Mouse (Mus musculus) myocyte (in vitro differentiated cells): ENCODE measurements around the gene Ackr2. TPM values are rescaled to one million over a fixed set of nuclear protein-coding genes. Genes with fewer than 3 reads are reported as not detected.

Source experiments
- H3K27me3 ChIP-seq: one replicate; pipeline ENCODE4 v1.6.1; 2011; ENCODE audit not compliant: control insufficient read depth, insufficient read depth, insufficient read length
- H3K36me3 ChIP-seq: one replicate; pipeline ENCODE4 v1.6.1; 2011; ENCODE audit not compliant: control insufficient read depth, insufficient read depth
- H3K4me2 ChIP-seq: one replicate; pipeline ENCODE4 v1.6.1; 2011; ENCODE audit warnings: low read depth, control low read depth
- H3K4me3 ChIP-seq: one replicate; pipeline ENCODE4 v1.5.1; 2011; ENCODE audit warnings: mild to moderate bottlenecking, control low read depth, moderate library complexity
- H3K79me2 ChIP-seq: one replicate; pipeline ENCODE4 v1.6.1; 2011; ENCODE audit not compliant: control insufficient read depth, insufficient read depth
- H3ac ChIP-seq: one replicate; pipeline ENCODE4 v1.6.1; 2011; ENCODE audit not compliant: control insufficient read depth, insufficient read length
- CEBPB ChIP-seq: IDR thresholded peaks from 2 replicates; pipeline ENCODE4 v1.6.1; 2011; ENCODE audit warnings: mild to moderate bottlenecking, moderate library complexity; ENCODE audit not compliant: poor library complexity, insufficient read depth, severe bottlenecking
- E2F4 ChIP-seq: IDR thresholded peaks from one replicate; pipeline ENCODE4 v1.6.1; 2011; ENCODE audit warnings: mild to moderate bottlenecking, control low read depth, moderate library complexity; ENCODE audit not compliant: insufficient read depth
- MAX ChIP-seq: IDR thresholded peaks from one replicate; pipeline ENCODE4 v1.6.1; 2011; ENCODE audit warnings: low read depth, mild to moderate bottlenecking, control low read depth
- MYOD1 ChIP-seq, 3 experiments: IDR thresholded peaks; one replicate each; pipeline ENCODE4 v1.6.1; 2011; ENCODE audit warnings: control low read depth in 2 of 3, low read depth in 2 of 3, mild to moderate bottlenecking in 2 of 3, moderate library complexity in 1 of 3; ENCODE audit not compliant: insufficient read length in 2 of 3, control insufficient read depth in 1 of 3
- MYOG ChIP-seq, 3 experiments: IDR thresholded peaks; one replicate each; pipeline ENCODE4 v1.6.1; 2011; ENCODE audit warnings: control low read depth in 2 of 3, low read depth in 2 of 3, mild to moderate bottlenecking in 2 of 3; ENCODE audit not compliant: insufficient read length in 2 of 3, control insufficient read depth in 1 of 3, insufficient read depth in 1 of 3
- POLR2A ChIP-seq: IDR thresholded peaks from one replicate; pipeline ENCODE4 v1.6.1; 2011; ENCODE audit warnings: low read depth, mild to moderate bottlenecking, control low read depth, moderate library complexity; ENCODE audit not compliant: insufficient read length
- POLR2AphosphoS2 ChIP-seq: IDR thresholded peaks from one replicate; pipeline ENCODE4 v1.6.1; 2011; ENCODE audit warnings: low read depth, control low read depth; ENCODE audit not compliant: insufficient read length
- REST ChIP-seq: IDR thresholded peaks from one replicate; pipeline ENCODE4 v1.6.1; 2011; ENCODE audit warnings: mild to moderate bottlenecking, control low read depth, moderate library complexity; ENCODE audit not compliant: insufficient read depth, insufficient read length
- SRF ChIP-seq: IDR thresholded peaks from one replicate; pipeline ENCODE4 v1.6.1; 2011; ENCODE audit warnings: low read depth; ENCODE audit not compliant: control insufficient read depth, insufficient read length
- TCF12 ChIP-seq: IDR thresholded peaks from one replicate; pipeline ENCODE4 v1.6.1; 2011; ENCODE audit warnings: mild to moderate bottlenecking, control low read depth; ENCODE audit not compliant: poor library complexity, insufficient read depth, severe bottlenecking
- TCF3 ChIP-seq: IDR thresholded peaks from one replicate; pipeline ENCODE4 v1.6.1; 2011; ENCODE audit warnings: low read depth, control low read depth; ENCODE audit not compliant: insufficient read length
- USF1 ChIP-seq: IDR thresholded peaks from one replicate; pipeline ENCODE4 v1.6.1; 2011; ENCODE audit warnings: low read depth, mild to moderate bottlenecking, control low read depth, moderate library complexity
- polyA plus RNA-seq: library from polyadenylated mRNA; unstranded; fragments of >200 nt; fragmentation: generic; extraction: Trizol; gene quantifications from one replicate; pipeline ENCODE4 v1.2.1, GENCODE M21; 2012; ENCODE audit warnings: missing spikeins

Gene Ackr2
- polyA plus RNA-seq, 1 experiment, result 0.01 TPM

- H3K27me3 ChIP-seq, result peaks cover 26% of the 10 kb centered on the region
- H3K4me3 ChIP-seq, result no peak overlapping the region
- no peaks in the 10 kb centered on the region for H3K79me2 ChIP-seq
- no peaks in the 10 kb centered on the region for H3K36me3 ChIP-seq
- no peak overlapping the region for H3ac ChIP-seq
- TF ChIP-seq E2F4 (no peak), POLR2AphosphoS2 (no peak), REST (no peak), POLR2A (no peak), USF1 (no peak), CEBPB (no peak), TCF12 (no peak), MYOG (IDR thresholded peaks at IDR 0.05; ENCODE audit: control insufficient read depth in 1 of 3, insufficient read depth in 1 of 3, insufficient read length in 2 of 3, low read depth in 2 of 3) (no peak), SRF (no peak), MYOD1 (IDR thresholded peaks at IDR 0.05; ENCODE audit: control insufficient read depth in 1 of 3, insufficient read length in 2 of 3, low read depth in 2 of 3) (no peak), TCF3 (no peak), MAX (no peak)
- H3K4me2 ChIP-seq, result no peak overlapping the region
These were observed 25.3 kb downstream of the Ackr2 start for GRCm38 (mm10) chr9:121923443-121923842.

GRCm38 (mm10) chr9:121923906-121924305, 25.8 kb downstream of the Ackr2 start:
- TF ChIP-seq MYOG (IDR thresholded peaks at IDR 0.05; ENCODE audit: control insufficient read depth in 1 of 3, insufficient read depth in 1 of 3, insufficient read length in 2 of 3, low read depth in 2 of 3), result no peak
- no peak for TF ChIP-seq SRF
- TF ChIP-seq REST, result no peak
- TF ChIP-seq USF1, result no peak
- TF ChIP-seq MAX, result no peak

GRCm38 (mm10) chr9:121924901-121925560, 26.9 kb downstream of the Ackr2 start:
- H3K4me3 ChIP-seq, result no peak overlapping the region
- TF ChIP-seq MYOD1 (IDR thresholded peaks at IDR 0.05; ENCODE audit: control insufficient read depth in 1 of 3, insufficient read length in 2 of 3, low read depth in 2 of 3) (no peak), SRF (no peak), E2F4 (no peak), CEBPB (no peak), POLR2A (no peak), TCF12 (no peak)
- H3K36me3 ChIP-seq, result no peaks in the 10 kb centered on the region
- H3K4me2 ChIP-seq, result no peak overlapping the region
- no peak overlapping the region for H3ac ChIP-seq
- H3K79me2 ChIP-seq, result no peaks in the 10 kb centered on the region
- H3K27me3 ChIP-seq, result peaks cover 26% of the 10 kb centered on the region

More at GRCm38 (mm10) chr9:121923906-121924305, 25.8 kb downstream of the Ackr2 start:
- Histone ChIP-seq H3K27me3 (peaks cover 26% of the 10 kb centered on the region), H3K4me2 (no peak overlapping the region), H3K79me2 (no peaks in the 10 kb centered on the region), H3K4me3 (no peak overlapping the region), H3K36me3 (no peaks in the 10 kb centered on the region), H3ac (no peak overlapping the region)

- Histone ChIP-seq H3K4me3 (no peak overlapping the region), H3K4me2 (no peak overlapping the region), H3K79me2 (no peaks in the 10 kb centered on the region), H3K36me3 (no peaks in the 10 kb centered on the region), H3ac (no peak overlapping the region), H3K27me3 (peaks cover 26% of the 10 kb centered on the region)
- no peak for TF ChIP-seq MYOD1 (IDR thresholded peaks at IDR 0.05; ENCODE audit: control insufficient read depth in 1 of 3, insufficient read length in 2 of 3, low read depth in 2 of 3)
- no peak for TF ChIP-seq SRF
- TF ChIP-seq E2F4, result no peak
- TF ChIP-seq REST, result no peak
- TF ChIP-seq CEBPB, result no peak
These were observed 27.8 kb downstream of the Ackr2 start for GRCm38 (mm10) chr9:121925959-121926358.

- H3K79me2 ChIP-seq, result no peaks in the 10 kb centered on the region
- H3ac ChIP-seq, result no peak overlapping the region
- H3K4me2 ChIP-seq, result no peak overlapping the region
- no peaks in the 10 kb centered on the region for H3K36me3 ChIP-seq
- H3K4me3 ChIP-seq, result no peak overlapping the region
- peaks cover 26% of the 10 kb centered on the region for H3K27me3 ChIP-seq
- TF ChIP-seq TCF3 (no peak), POLR2A (no peak), CEBPB (no peak), TCF12 (no peak), MAX (no peak), SRF (no peak)
These were observed 28.7 kb downstream of the Ackr2 start for GRCm38 (mm10) chr9:121926634-121927405.
